Mouse (Mus musculus) forebrain, embryonic 11.5 days (tissue): ENCODE results near the gene Pifo. TPM values are rescaled to one million over a fixed set of nuclear protein-coding genes. Genes with fewer than 3 reads are reported as not detected.
"Not testable (repeated sequence)": the region's sequence is repeated elsewhere in the genome, so short reads cannot be mapped to it uniquely, and the experiment has no call there.

Source experiments
- ATAC-seq: fragments of 200-750 bp; cut with Nextera tagmentation; replicated peaks from 2 replicates; pipeline ENCODE4 v1.8.0; 2017; ENCODE audit warnings: moderate TSS enrichment; ENCODE audit not compliant: low FRiP score
- DNase-seq: peaks from one replicate; pipeline ENCODE4 v3.0.0-alpha.2; 2017; ENCODE audit warnings: low spot score
- H3K27ac ChIP-seq: fragments of 300-500 bp; sonication (generic); 2 replicates; pipeline ENCODE4 v1.5.1; 2014; ENCODE audit warnings: low read depth, low read length
- H3K27me3 ChIP-seq: fragments of 300-500 bp; sonication (generic); 2 replicates; pipeline ENCODE4 v1.6.1; 2014; ENCODE audit warnings: mild to moderate bottlenecking, low read length, mixed read lengths; ENCODE audit not compliant: control insufficient read depth, insufficient read depth
- H3K36me3 ChIP-seq: fragments of 300-500 bp; sonication (generic); 2 replicates; pipeline ENCODE4 v1.6.1; 2014; ENCODE audit warnings: mild to moderate bottlenecking, low read length, moderate library complexity, mixed read lengths; ENCODE audit not compliant: control insufficient read depth, insufficient read depth
- H3K4me1 ChIP-seq: fragments of 300-500 bp; sonication (generic); replicated peaks from 2 replicates; pipeline ENCODE4 v1.6.1; 2014; ENCODE audit warnings: low read length, mixed read lengths; ENCODE audit not compliant: control insufficient read depth, insufficient read depth
- H3K4me2 ChIP-seq: fragments of 300-500 bp; sonication (generic); 2 replicates; pipeline ENCODE4 v1.6.1; 2014; ENCODE audit warnings: low read depth, mild to moderate bottlenecking, low read length, moderate library complexity, mixed read lengths; ENCODE audit not compliant: severe bottlenecking
- H3K4me3 ChIP-seq: fragments of 300-500 bp; sonication (generic); 2 replicates; pipeline ENCODE4 v1.5.1; 2014; ENCODE audit warnings: low read depth, low read length
- H3K9ac ChIP-seq: fragments of 300-500 bp; sonication (generic); 2 replicates; pipeline ENCODE4 v1.6.1; 2014; ENCODE audit warnings: low read length
- H3K9me3 ChIP-seq: fragments of 300-500 bp; sonication (generic); 2 replicates; pipeline ENCODE4 v1.6.1; 2016; ENCODE audit warnings: low read length, mixed read lengths; ENCODE audit not compliant: control insufficient read depth
- WGBS: fragments of 180-500 bp; shearing (Covaris S2); extraction: QIAGEN DNeasy Blood & Tissue Kit; methylation state at CpG from one replicate; pipeline ENCODE4 v1.1.7; 2014; 5-methylcytosine and 5-hydroxymethylcytosine counted together
- polyA plus RNA-seq: library from polyadenylated mRNA; unstranded; fragments of >200 nt; fragmentation: Nextera tagmentation; extraction: Ambion mirVana; gene quantifications from 2 replicates; pipeline ENCODE4 v1.2.1, GENCODE M21; 2014

Pifo gene
- 1.0 and 1.7 TPM in 2 replicates for polyA plus RNA-seq

- no peak within 1 kb of the TSS for H3K27ac ChIP-seq
- no peak within 1 kb of the TSS for H3K4me2 ChIP-seq
- DNase-seq (no peak), ATAC-seq (no peak)
- H3K9me3 ChIP-seq: no peaks in the 10 kb centered on the region
- H3K9ac ChIP-seq: no peak within 1 kb of the TSS
- no peaks in the 10 kb centered on the region for H3K27me3 ChIP-seq
- H3K4me3 ChIP-seq: no peak within 1 kb of the TSS
- no peaks in the 10 kb centered on the region for H3K4me1 ChIP-seq
- 94% methylated on average over 2 of the region's 2 CpGs for WGBS
- H3K36me3 ChIP-seq: no peaks in the 10 kb centered on the region
Observed at GRCm38 (mm10) chr3:106014546-106014945, at the start of gene Pifo. Pifo (minus strand) TSS chr3:106014646.

GRCm38 (mm10) chr3:106057966-106058365 is 43.5 kb upstream of the Pifo start:
- Histone ChIP-seq H3K4me2 (no peak overlapping the region), H3K36me3 (no peaks in the 10 kb centered on the region), H3K9me3 (no peaks in the 10 kb centered on the region), H3K27ac (no peak overlapping the region), H3K9ac (no peak overlapping the region), H3K4me3 (no peak overlapping the region), H3K27me3 (no peaks in the 10 kb centered on the region), H3K4me1 (no peaks in the 10 kb centered on the region)
- ATAC-seq: no peak
- 81% methylated on average over 3 of the region's 3 CpGs for WGBS
- DNase-seq: no peak

GRCm38 (mm10) chr3:106051896-106052295 is 37.5 kb upstream of the Pifo start:
- Histone ChIP-seq H3K9ac (no peak overlapping the region), H3K27me3 (no peaks in the 10 kb centered on the region), H3K9me3 (no peaks in the 10 kb centered on the region), H3K36me3 (no peaks in the 10 kb centered on the region), H3K4me3 (no peak overlapping the region), H3K4me1 (no peaks in the 10 kb centered on the region), H3K27ac (no peak overlapping the region), H3K4me2 (no peak overlapping the region)
- no peak for DNase-seq
- 75% methylated on average over 18 of the region's 18 CpGs for WGBS
- no peak for ATAC-seq

GRCm38 (mm10) chr3:106040306-106040705 is 25.9 kb upstream of the Pifo start:
- 90% methylated on average over 2 of the region's 2 CpGs for WGBS
- no peak overlapping the region for H3K4me3 ChIP-seq

GRCm38 (mm10) chr3:106032781-106033180 is 18.3 kb upstream of the Pifo start, which contains the start of gene Chil5:
Chil5 (minus strand) TSS chr3:106032814.
- 89% methylated on average over 1 of the region's 1 CpGs for WGBS

More at GRCm38 (mm10) chr3:106040306-106040705, 25.9 kb upstream of the Pifo start:
- Histone ChIP-seq H3K36me3 (no peaks in the 10 kb centered on the region), H3K27me3 (no peaks in the 10 kb centered on the region), H3K9ac (no peak overlapping the region), H3K9me3 (no peaks in the 10 kb centered on the region), H3K4me1 (no peaks in the 10 kb centered on the region), H3K4me2 (no peak overlapping the region), H3K27ac (no peak overlapping the region)
- DNase-seq: no peak
- no peak for ATAC-seq

GRCm38 (mm10) chr3:106024135-106024534 is 9.7 kb upstream of the Pifo start:
- Histone ChIP-seq H3K4me1 (no peaks in the 10 kb centered on the region), H3K9ac (no peak overlapping the region), H3K27me3 (no peaks in the 10 kb centered on the region), H3K27ac (no peak overlapping the region), H3K36me3 (no peaks in the 10 kb centered on the region), H3K4me2 (no peak overlapping the region), H3K4me3 (no peak overlapping the region), H3K9me3 (no peaks in the 10 kb centered on the region)
- DNase-seq: no peak
- 88% methylated on average over 2 of the region's 2 CpGs for whole genome bisulfite sequencing
- ATAC-seq: no peak

More at GRCm38 (mm10) chr3:106032781-106033180, 18.3 kb upstream of the Pifo start, which contains the start of gene Chil5:
- Histone ChIP-seq H3K4me2 (no peak within 1 kb of the TSS), H3K9ac (no peak within 1 kb of the TSS), H3K36me3 (no peaks in the 10 kb centered on the region), H3K27ac (no peak within 1 kb of the TSS), H3K4me3 (no peak within 1 kb of the TSS), H3K9me3 (no peaks in the 10 kb centered on the region), H3K27me3 (no peaks in the 10 kb centered on the region), H3K4me1 (no peaks in the 10 kb centered on the region)
- DNase-seq (no peak), ATAC-seq (no peak)

GRCm38 (mm10) chr3:106021840-106022239 is 7.4 kb upstream of the Pifo start:
- H3K9ac ChIP-seq: no peak overlapping the region
- H3K4me2 ChIP-seq: no peak overlapping the region
- no peaks in the 10 kb centered on the region for H3K27me3 ChIP-seq
- no peak overlapping the region for H3K27ac ChIP-seq
- H3K9me3 ChIP-seq: no peaks in the 10 kb centered on the region
- H3K4me3 ChIP-seq: no peak overlapping the region
- DNase-seq (no peak), ATAC-seq (no peak)
- no peaks in the 10 kb centered on the region for H3K4me1 ChIP-seq
- H3K36me3 ChIP-seq: no peaks in the 10 kb centered on the region

- not testable (repeated sequence) for H3K4me1 ChIP-seq, ATAC-seq, H3K4me3 ChIP-seq, H3K27me3 ChIP-seq, DNase-seq, H3K4me2 ChIP-seq, H3K9me3 ChIP-seq, H3K27ac ChIP-seq, H3K9ac ChIP-seq, H3K36me3 ChIP-seq
- 77% methylated on average over 10 of the region's 10 CpGs for WGBS
Observed at GRCm38 (mm10) chr3:106003360-106003759, 11.1 kb downstream of the Pifo start.
